Mouse (Mus musculus) ES-Bruce4 (cell line): ENCODE measurements around the gene Hivep1. TPM values are rescaled to one million over a fixed set of nuclear protein-coding genes. Genes with fewer than 3 reads are reported as not detected.

ENCODE experiments used
- H3K27ac ChIP-seq: 2 replicates; pipeline ENCODE4 v1.5.1; 2012; ENCODE audit warnings: low read length, inconsistent platforms; ENCODE audit not compliant: insufficient read depth
- H3K27me3 ChIP-seq: 2 replicates; pipeline ENCODE4 v1.6.1; 2012; ENCODE audit warnings: mild to moderate bottlenecking, low read length, inconsistent platforms; ENCODE audit not compliant: control insufficient read depth, poor library complexity, insufficient read depth, severe bottlenecking
- H3K36me3 ChIP-seq: 2 replicates; pipeline ENCODE4 v1.6.1; 2012; ENCODE audit warnings: inconsistent platforms, mild to moderate bottlenecking, low read length, moderate library complexity; ENCODE audit not compliant: control insufficient read depth, poor library complexity, insufficient read depth, severe bottlenecking
- H3K4me1 ChIP-seq: one replicate; pipeline ENCODE4 v1.8.1; 2011; ENCODE audit warnings: low read length; ENCODE audit not compliant: control insufficient read depth, insufficient read depth
- H3K4me3 ChIP-seq: 2 replicates; pipeline ENCODE4 v1.5.1; 2011; ENCODE audit warnings: low read depth, mild to moderate bottlenecking, low read length
- H3K9ac ChIP-seq: 2 replicates; pipeline ENCODE4 v1.6.1; 2012; ENCODE audit warnings: low read depth, mild to moderate bottlenecking, inconsistent platforms; ENCODE audit not compliant: poor library complexity, severe bottlenecking
- H3K9me3 ChIP-seq: replicated peaks from 2 replicates; pipeline ENCODE4 v1.6.1; 2012; ENCODE audit warnings: mild to moderate bottlenecking, low read length, inconsistent platforms; ENCODE audit not compliant: control insufficient read depth, poor library complexity, insufficient read depth, severe bottlenecking
- CTCF ChIP-seq: IDR thresholded peaks from one replicate; pipeline ENCODE4 v1.8.1; 2011; ENCODE audit warnings: low read depth, low read length
- EP300 ChIP-seq: IDR thresholded peaks from 2 replicates; pipeline ENCODE4 v1.6.1; 2011; ENCODE audit warnings: low read depth, low read length; ENCODE audit not compliant: insufficient read depth
- POLR2A ChIP-seq: IDR thresholded peaks from one replicate; pipeline ENCODE4 v1.8.1; 2011; ENCODE audit warnings: low read length; ENCODE audit not compliant: insufficient read depth
- polyA plus RNA-seq: library from polyadenylated mRNA; stranded (reverse); fragments of >200 nt; gene quantifications from 2 replicates; pipeline ENCODE4 v1.2.4, GENCODE M21; 2011; ENCODE audit warnings: low read depth; ENCODE audit not compliant: missing spikeins, insufficient read depth, insufficient read length

The Hivep1 gene
- polyA plus RNA-seq, 1 experiment: 18.2 TPM

- no peak overlapping the region for H3K4me3 ChIP-seq
- no peaks in the 10 kb centered on the region for H3K9me3 ChIP-seq
- H3K36me3 ChIP-seq: no peaks in the 10 kb centered on the region
- no peak overlapping the region for H3K27ac ChIP-seq
- TF ChIP-seq EP300 (no peak), POLR2A (no peak), CTCF (no peak)
- no peak overlapping the region for H3K9ac ChIP-seq
- no peaks in the 10 kb centered on the region for H3K27me3 ChIP-seq
- H3K4me1 ChIP-seq: no peaks in the 10 kb centered on the region
These were observed 36.5 kb downstream of the Hivep1 start for GRCm38 (mm10) chr13:42088339-42088738.

DNA sequence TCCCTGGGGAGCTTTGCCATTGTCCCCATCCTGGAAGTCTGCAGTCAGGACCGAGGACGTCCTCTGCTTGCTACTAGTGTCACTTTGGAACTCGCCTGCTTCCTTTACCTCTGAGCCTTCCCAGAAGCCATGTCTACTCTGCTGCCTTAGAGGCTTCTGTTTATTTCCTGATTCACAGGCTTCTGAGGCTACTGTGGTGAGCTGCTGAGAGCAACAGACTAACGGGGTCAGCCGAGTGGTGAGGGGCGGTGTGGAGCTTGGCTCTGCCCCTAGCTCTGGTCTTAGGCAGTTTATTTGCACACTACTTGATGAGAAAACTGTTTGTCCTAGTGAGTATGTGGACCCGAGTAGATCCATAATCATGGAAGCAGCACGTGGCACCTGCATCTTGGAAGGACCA, 37.2 kb downstream of the Hivep1 start:
- no peak overlapping the region for H3K4me3 ChIP-seq
- no peaks in the 10 kb centered on the region for H3K9me3 ChIP-seq
- TF ChIP-seq POLR2A: no peak
- TF ChIP-seq EP300: no peak
- TF ChIP-seq CTCF: no peak

GRCm38 (mm10) chr13:42090751-42091150, 38.9 kb downstream of the Hivep1 start:
- H3K36me3 ChIP-seq: no peaks in the 10 kb centered on the region
- no peaks in the 10 kb centered on the region for H3K27me3 ChIP-seq
- H3K9me3 ChIP-seq: no peaks in the 10 kb centered on the region
- H3K4me3 ChIP-seq: no peak overlapping the region
- TF ChIP-seq POLR2A: no peak
- TF ChIP-seq EP300: no peak
- TF ChIP-seq CTCF: no peak
- no peaks in the 10 kb centered on the region for H3K4me1 ChIP-seq
- H3K27ac ChIP-seq: no peak overlapping the region
- H3K9ac ChIP-seq: no peak overlapping the region

More for the DNA sequence above, 37.2 kb downstream of the Hivep1 start:
- Histone ChIP-seq H3K36me3 (no peaks in the 10 kb centered on the region), H3K9ac (no peak overlapping the region), H3K27ac (no peak overlapping the region), H3K4me1 (no peaks in the 10 kb centered on the region), H3K27me3 (no peaks in the 10 kb centered on the region)

GRCm38 (mm10) chr13:42092392-42093139, 40.7 kb downstream of the Hivep1 start:
- H3K27ac ChIP-seq: no peak overlapping the region
- H3K9me3 ChIP-seq: no peaks in the 10 kb centered on the region
- H3K4me3 ChIP-seq: no peak overlapping the region
- H3K27me3 ChIP-seq: no peaks in the 10 kb centered on the region
- H3K4me1 ChIP-seq: no peaks in the 10 kb centered on the region
- no peak for TF ChIP-seq POLR2A
- no peak for TF ChIP-seq CTCF
- TF ChIP-seq EP300: no peak
- H3K36me3 ChIP-seq: no peaks in the 10 kb centered on the region
- H3K9ac ChIP-seq: no peak overlapping the region

GRCm38 (mm10) chr13:42093268-42094042, 41.6 kb downstream of the Hivep1 start:
- Histone ChIP-seq H3K4me3 (no peak overlapping the region), H3K27me3 (no peaks in the 10 kb centered on the region), H3K4me1 (no peaks in the 10 kb centered on the region), H3K27ac (no peak overlapping the region), H3K9me3 (no peaks in the 10 kb centered on the region), H3K36me3 (no peaks in the 10 kb centered on the region), H3K9ac (no peak overlapping the region)
- TF ChIP-seq CTCF (no peak), POLR2A (no peak)
